Mouse (Mus musculus) MEL (cell line): Measurements from ENCODE around the gene Megf6. TPM values are rescaled to one million over a fixed set of nuclear protein-coding genes. Genes with fewer than 3 reads are reported as not detected.

Source experiments
- DNase-seq: peaks from one replicate; pipeline ENCODE4 v3.0.0; 2011; ENCODE audit warnings: low read depth, low spot score
- H3K27ac ChIP-seq: 2 replicates; pipeline ENCODE4 v1.5.1; 2012; ENCODE audit warnings: low read depth, mild to moderate bottlenecking, control low read depth, low read length, moderate library complexity; ENCODE audit not compliant: control insufficient read depth
- H3K27me3 ChIP-seq, 2 experiments: fragments of 150-350 bp in 1 of 2; sonication (generic) in 1 of 2; 2 replicates each; pipeline ENCODE4 v1.6.1; 2012; ENCODE audit warnings: low read length in 2 of 2, mild to moderate bottlenecking in 2 of 2, improper control_type of control experiment in 1 of 2, moderate library complexity in 1 of 2; ENCODE audit not compliant: insufficient read depth in 2 of 2, control insufficient read depth in 1 of 2
- H3K36me3 ChIP-seq, 2 experiments: 2 replicates each; pipeline ENCODE4 v1.6.1; 2012 to 2014; ENCODE audit warnings: low read length in 2 of 2, improper control_type of control experiment in 1 of 2, inconsistent platforms in 1 of 2, mild to moderate bottlenecking in 1 of 2; ENCODE audit not compliant: insufficient read depth in 2 of 2, control insufficient read depth in 1 of 2
- H3K4me1 ChIP-seq, 2 experiments: fragments of 150-350 bp in 1 of 2; sonication (generic) in 1 of 2; 2 replicates each; pipeline ENCODE4 v1.6.1; 2012; ENCODE audit warnings: low read length in 2 of 2, improper control_type of control experiment in 1 of 2, mild to moderate bottlenecking in 1 of 2; ENCODE audit not compliant: insufficient read depth in 2 of 2, control insufficient read depth in 1 of 2
- H3K4me3 ChIP-seq, 2 experiments: fragments of 150-350 bp in 1 of 2; sonication (generic) in 1 of 2; 2 replicates each; pipeline ENCODE4 v1.5.1; 2012; ENCODE audit warnings: low read depth in 2 of 2, low read length in 2 of 2, mild to moderate bottlenecking in 2 of 2, moderate library complexity in 2 of 2, control low read depth in 1 of 2, improper control_type of control experiment in 1 of 2; ENCODE audit not compliant: control insufficient read depth in 1 of 2, insufficient read depth in 1 of 2
- H3K79me2 ChIP-seq: 2 replicates; pipeline ENCODE4 v1.6.1; 2012; ENCODE audit warnings: mild to moderate bottlenecking, low read length, moderate library complexity; ENCODE audit not compliant: control insufficient read depth, poor library complexity, insufficient read depth
- H3K9ac ChIP-seq: 2 replicates; pipeline ENCODE4 v1.6.1; 2012; ENCODE audit warnings: low read depth, mild to moderate bottlenecking, control low read depth, low read length, moderate library complexity; ENCODE audit not compliant: control insufficient read depth, poor library complexity, severe bottlenecking
- H3K9me3 ChIP-seq: fragments of 150-350 bp; sonication (generic); replicated peaks from 2 replicates; pipeline ENCODE4 v1.6.1; 2012; ENCODE audit warnings: mild to moderate bottlenecking, low read length, improper control_type of control experiment, moderate library complexity; ENCODE audit not compliant: insufficient read depth
- BHLHE40 ChIP-seq: IDR thresholded peaks from 2 replicates; pipeline ENCODE4 v1.6.1; 2012; ENCODE audit warnings: low read depth, mild to moderate bottlenecking, inconsistent platforms, low read length, improper control_type of control experiment, borderline replicate concordance
- CHD1 ChIP-seq: IDR thresholded peaks from 2 replicates; pipeline ENCODE4 v1.6.1; 2012; ENCODE audit warnings: low read depth, mild to moderate bottlenecking, inconsistent platforms, low read length, improper control_type of control experiment
- CTCF ChIP-seq, 3 experiments: IDR thresholded peaks in 2 of 3; conservative IDR thresholded peaks in 1 of 3; 2 replicates each; pipeline ENCODE4 v1.5.1; 2011 to 2012; ENCODE audit warnings: low read length in 3 of 3, low read depth in 2 of 3, mild to moderate bottlenecking in 2 of 3, improper control_type of control experiment in 1 of 3, inconsistent platforms in 1 of 3, mixed read lengths in 1 of 3, moderate library complexity in 1 of 3; ENCODE audit not compliant: control insufficient read depth in 1 of 3, insufficient read depth in 1 of 3, poor library complexity in 1 of 3, severe bottlenecking in 1 of 3
- KAT2A ChIP-seq: conservative IDR thresholded peaks from 2 replicates; pipeline ENCODE4 v1.6.1; 2012; ENCODE audit warnings: low read depth, low read length, improper control_type of control experiment, inconsistent platforms
- MAX ChIP-seq: IDR thresholded peaks from 2 replicates; pipeline ENCODE4 v1.6.1; 2011; ENCODE audit warnings: low read length, improper control_type of control experiment
- MAZ ChIP-seq: IDR thresholded peaks from 2 replicates; pipeline ENCODE4 v1.6.1; 2012; ENCODE audit warnings: low read depth, mild to moderate bottlenecking, inconsistent platforms, low read length, improper control_type of control experiment
- MYB ChIP-seq: IDR thresholded peaks from 2 replicates; pipeline ENCODE4 v1.6.1; 2011; ENCODE audit warnings: mild to moderate bottlenecking, low read depth, low read length, improper control_type of control experiment
- NRF1 ChIP-seq: IDR thresholded peaks from 2 replicates; pipeline ENCODE4 v1.6.1; 2014; ENCODE audit warnings: low read depth, mild to moderate bottlenecking, inconsistent platforms, low read length, improper control_type of control experiment, moderate library complexity; ENCODE audit not compliant: poor library complexity, insufficient read depth, severe bottlenecking
- POLR2AphosphoS5 ChIP-seq: IDR thresholded peaks from 2 replicates; pipeline ENCODE4 v1.6.1; 2012; ENCODE audit warnings: low read depth, borderline replicate concordance, mild to moderate bottlenecking, inconsistent platforms, low read length, moderate library complexity, mixed read lengths
- RAD21 ChIP-seq: IDR thresholded peaks from 2 replicates; pipeline ENCODE4 v1.6.1; 2011; ENCODE audit warnings: mild to moderate bottlenecking, low read depth, low read length, improper control_type of control experiment
- SMC3 ChIP-seq: IDR thresholded peaks from 2 replicates; pipeline ENCODE4 v1.6.1; 2011; ENCODE audit warnings: low read depth, low read length, improper control_type of control experiment
- TAL1 ChIP-seq: IDR thresholded peaks from 2 replicates; pipeline ENCODE4 v1.6.1; 2012; ENCODE audit warnings: mild to moderate bottlenecking, inconsistent platforms, low read length, moderate library complexity, mixed read lengths
- ZKSCAN1 ChIP-seq: IDR thresholded peaks from 2 replicates; pipeline ENCODE4 v1.6.1; 2012; ENCODE audit warnings: low read depth, mild to moderate bottlenecking, inconsistent platforms, low read length, improper control_type of control experiment, moderate library complexity
- polyA plus RNA-seq, 2 experiments: library from polyadenylated mRNA; stranded (reverse) in 1 of 2; unstranded in 1 of 2; fragments of >175 nt in 1 of 2; fragments of >200 nt in 1 of 2; gene quantifications; 2 replicates each; pipeline versions ENCODE4 v1.2.1 to v1.2.4; 2012; ENCODE audit warnings: low replicate concordance in 2 of 2, low read depth in 1 of 2; ENCODE audit not compliant: insufficient read length in 2 of 2, insufficient read depth in 1 of 2, missing spikeins in 1 of 2
- total RNA-seq: library from RNA; depleted of rRNA; stranded (reverse); fragments of 300-350 nt; gene quantifications from 2 replicates; pipeline ENCODE4 v1.2.3, GENCODE M21; 2012

Megf6 gene
- total and polyA plus RNA-seq, 3 experiments, result 0.07 to 0.12 TPM; not detected in 1

DNA sequence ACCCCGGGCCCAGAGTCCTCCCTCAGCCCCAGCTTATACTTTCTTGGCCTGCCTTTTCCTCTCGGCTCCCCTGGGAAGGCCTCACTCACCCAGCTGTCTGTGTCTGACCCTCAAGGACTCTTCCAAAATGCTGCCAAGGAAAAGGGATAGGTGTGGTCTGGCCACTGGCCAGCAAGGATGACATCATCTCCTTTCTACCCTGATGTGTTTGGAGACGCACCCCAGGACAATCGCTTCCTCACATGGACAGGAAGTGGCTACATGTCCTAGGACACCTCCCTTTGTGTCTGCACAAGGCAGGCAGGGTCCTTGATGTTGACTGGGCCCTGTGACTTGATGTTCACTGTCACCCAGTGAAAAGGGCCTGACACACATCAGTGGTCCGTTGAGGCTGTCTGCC lies 34.9 kb downstream of the Megf6 start:
- no peaks in the 10 kb centered on the region for H3K36me3 ChIP-seq
- no peaks in the 10 kb centered on the region for H3K79me2 ChIP-seq
- no peaks in the 10 kb centered on the region for H3K9me3 ChIP-seq
- no peaks in the 10 kb centered on the region for H3K4me1 ChIP-seq
- H3K4me3 ChIP-seq, result no peak overlapping the region
- H3K27ac ChIP-seq, result no peak overlapping the region
- no peaks in the 10 kb centered on the region for H3K27me3 ChIP-seq
- TF ChIP-seq BHLHE40 (no peak), TAL1 (no peak), CHD1 (no peak), RAD21 (no peak)
- no peak overlapping the region for H3K9ac ChIP-seq
- DNase-seq, result no peak

DNA sequence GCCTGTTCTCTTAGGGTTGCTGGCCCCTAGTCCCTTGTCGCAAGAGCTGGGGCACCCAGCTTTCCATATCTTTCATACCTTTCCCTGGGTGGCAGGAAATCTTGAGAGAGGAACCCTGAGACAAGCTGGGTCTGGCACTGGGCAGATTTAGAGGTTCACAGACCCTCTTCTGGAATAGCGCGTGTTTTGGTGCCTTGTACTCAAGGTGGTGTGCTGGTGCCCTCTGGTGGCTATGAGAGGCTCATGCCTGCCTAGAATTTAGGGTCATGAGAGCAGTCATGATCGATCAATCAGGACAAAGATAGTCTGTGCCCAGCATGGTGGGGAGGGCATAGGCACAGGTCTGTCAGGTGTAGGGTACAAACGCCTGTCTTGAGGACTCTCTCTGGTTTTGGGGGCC lies 36.7 kb downstream of the Megf6 start:
- no peak overlapping the region for H3K9ac ChIP-seq
- no peaks in the 10 kb centered on the region for H3K4me1 ChIP-seq
- no peaks in the 10 kb centered on the region for H3K36me3 ChIP-seq
- no peaks in the 10 kb centered on the region for H3K9me3 ChIP-seq
- no peaks in the 10 kb centered on the region for H3K79me2 ChIP-seq
- no peak overlapping the region for H3K27ac ChIP-seq
- peak; percentile 9 for DNase-seq
- no peak overlapping the region for H3K4me3 ChIP-seq
- TF ChIP-seq SMC3, result peak; percentile 28
- TF ChIP-seq RAD21, result peak; percentile 33
- TF ChIP-seq CTCF (IDR thresholded peaks at IDR 0.05 in 2 of 3, conservative IDR thresholded peaks at IDR 0.05 in 1 of 3; ENCODE audit: control insufficient read depth in 1 of 3, insufficient read depth in 1 of 3, low read depth in 2 of 3, low read length in 3 of 3, poor library complexity in 1 of 3, severe bottlenecking in 1 of 3), result peak in 2 of 3 experiments; percentile 39 to 53; a peak in 4 of 6 replicates
- no peak for TF ChIP-seq ZKSCAN1
- H3K27me3 ChIP-seq, result no peaks in the 10 kb centered on the region

DNA sequence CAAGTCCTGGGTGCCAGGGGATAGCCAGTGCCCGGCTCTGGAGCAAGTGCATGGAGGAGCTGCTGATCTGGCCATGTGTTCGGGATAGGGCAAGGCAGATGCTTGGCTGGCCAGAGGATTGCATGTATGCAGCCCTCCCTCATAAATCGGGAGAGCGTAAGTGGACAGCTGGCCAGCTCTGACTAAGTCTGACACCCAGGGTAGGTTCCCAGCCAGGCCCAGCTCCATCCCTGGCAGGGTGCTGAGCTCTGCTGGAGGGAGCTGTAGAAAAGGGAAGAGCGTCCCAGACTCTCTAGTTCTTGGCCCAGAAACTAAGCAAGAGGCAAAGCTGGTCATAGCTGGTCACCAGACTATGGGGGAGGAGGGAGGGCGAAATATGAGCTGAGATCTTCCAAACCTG lies 38.5 kb downstream of the Megf6 start:
- Histone ChIP-seq H3K9me3 (no peaks in the 10 kb centered on the region), H3K36me3 (no peaks in the 10 kb centered on the region), H3K4me3 (no peak overlapping the region), H3K27me3 (no peaks in the 10 kb centered on the region), H3K27ac (no peak overlapping the region), H3K79me2 (no peaks in the 10 kb centered on the region), H3K9ac (no peak overlapping the region), H3K4me1 (no peaks in the 10 kb centered on the region)
- no peak for DNase-seq
- no peak for TF ChIP-seq KAT2A
- TF ChIP-seq MAX, result no peak
- no peak for TF ChIP-seq NRF1
- no peak for TF ChIP-seq MAZ
- TF ChIP-seq MYB, result no peak
- TF ChIP-seq POLR2AphosphoS5, result no peak
